Mouse (Mus musculus) heart, adult 2 months (tissue): ENCODE measurements around the gene Qprt. TPM values are rescaled to one million over a fixed set of nuclear protein-coding genes. Genes with fewer than 3 reads are reported as not detected.

Experiments
- DNase-seq, 2 experiments: peaks; one replicate each; pipeline ENCODE4 v3.0.0; 2021
- H3K27ac ChIP-seq: fragments of 200-600 bp; 2 replicates; pipeline ENCODE4 v1.8.1; 2022
- H3K27me3 ChIP-seq: fragments of 200-500 bp; 2 replicates; pipeline ENCODE4 v1.6.1; 2012; ENCODE audit warnings: mild to moderate bottlenecking, low read length, inconsistent platforms, mixed read lengths; ENCODE audit not compliant: control insufficient read depth, insufficient read depth
- H3K36me3 ChIP-seq: fragments of 200-500 bp; 2 replicates; pipeline ENCODE4 v1.6.1; 2012; ENCODE audit warnings: low read length, inconsistent platforms; ENCODE audit not compliant: control insufficient read depth, insufficient read depth
- H3K4me1 ChIP-seq: fragments of 200-500 bp; 2 replicates; pipeline ENCODE4 v1.6.1; 2011; ENCODE audit warnings: low read length; ENCODE audit not compliant: control insufficient read depth, insufficient read depth
- H3K4me3 ChIP-seq: fragments of 200-600 bp; 2 replicates; pipeline ENCODE4 v1.8.1; 2022
- H3K79me2 ChIP-seq: fragments of 200-500 bp; replicated peaks from 2 replicates; pipeline ENCODE4 v1.6.1; 2012; ENCODE audit warnings: mild to moderate bottlenecking, inconsistent platforms, low read length, moderate library complexity, mixed read lengths; ENCODE audit not compliant: control insufficient read depth, insufficient read depth
- H3K9ac ChIP-seq: fragments of 200-500 bp; 2 replicates; pipeline ENCODE4 v1.6.1; 2012; ENCODE audit warnings: low read depth, mild to moderate bottlenecking, control low read depth, inconsistent platforms, low read length, mixed read lengths
- CTCF ChIP-seq: fragments of 200-600 bp; IDR thresholded peaks from 2 replicates; pipeline ENCODE4 v1.8.1; 2022; ENCODE audit warnings: antibody characterized with exemption, mild to moderate bottlenecking, moderate library complexity
- EP300 ChIP-seq: fragments of 200-500 bp; IDR thresholded peaks from 2 replicates; pipeline ENCODE4 v1.6.1; 2011; ENCODE audit warnings: low read depth, low read length, control low read depth; ENCODE audit not compliant: insufficient read depth
- POLR2A ChIP-seq: fragments of 200-500 bp; IDR thresholded peaks from 2 replicates; pipeline ENCODE4 v1.6.1; 2011; ENCODE audit warnings: mild to moderate bottlenecking, low read depth, low read length, control low read depth; ENCODE audit not compliant: insufficient read depth
- WGBS: fragments of 180-500 bp; shearing (Covaris S2); methylation state at CpG from one replicate; pipeline ENCODE4 v1.1.7; 2018; 5-methylcytosine and 5-hydroxymethylcytosine counted together
- intact Hi-C: fragments of 180-260 bp; cut with DNase I; formaldehyde crosslinking; loops from one replicate; pipeline ENCODE4 v1.15.1; 2025
- polyA plus RNA-seq: library from polyadenylated mRNA; depleted of rRNA; stranded (reverse); fragments of >200 nt; gene quantifications from 2 replicates; pipeline ENCODE4 v1.2.3, GENCODE M21; 2012
- total RNA-seq, 2 experiments: library from RNA; stranded (reverse); gene quantifications; 2 replicates each; pipeline ENCODE4 v1.2.3; 2021

Gene Qprt
- total and polyA plus RNA-seq, 3 experiments: 0.25 TPM; not detected in 2

DNA sequence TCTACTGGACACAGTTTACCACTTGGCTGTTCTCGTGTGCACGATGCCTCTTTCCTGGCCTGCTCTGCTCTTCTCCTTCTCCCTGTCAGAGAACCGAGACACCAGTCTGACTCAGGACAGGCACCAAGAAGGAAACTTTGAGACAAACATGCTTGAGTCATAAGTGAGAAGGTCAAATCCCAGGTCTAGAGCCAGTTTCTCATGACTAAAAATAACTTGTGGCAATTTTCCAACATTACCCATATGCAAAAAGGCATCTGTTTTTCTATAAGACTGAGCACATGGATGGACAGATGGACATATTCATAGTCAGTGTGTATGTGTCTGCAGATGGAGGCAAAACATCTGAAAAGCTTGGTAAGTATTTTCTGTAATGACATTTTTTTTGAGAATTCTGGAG is 31.5 kb upstream of the Qprt start:
- Histone ChIP-seq H3K36me3 (no peaks in the 10 kb centered on the region), H3K9ac (no peak overlapping the region), H3K4me3 (no peak overlapping the region), H3K27me3 (no peaks in the 10 kb centered on the region), H3K79me2 (no peaks in the 10 kb centered on the region), H3K27ac (no peak overlapping the region), H3K4me1 (peaks cover 2% of the 10 kb centered on the region)
- DNase-seq: no peak
- TF ChIP-seq CTCF: no peak
- TF ChIP-seq POLR2A: no peak
- no peak for TF ChIP-seq EP300
- WGBS: 7% methylated on average over 3 of the region's 3 CpGs
- intact Hi-C loops: no loop called here

DNA sequence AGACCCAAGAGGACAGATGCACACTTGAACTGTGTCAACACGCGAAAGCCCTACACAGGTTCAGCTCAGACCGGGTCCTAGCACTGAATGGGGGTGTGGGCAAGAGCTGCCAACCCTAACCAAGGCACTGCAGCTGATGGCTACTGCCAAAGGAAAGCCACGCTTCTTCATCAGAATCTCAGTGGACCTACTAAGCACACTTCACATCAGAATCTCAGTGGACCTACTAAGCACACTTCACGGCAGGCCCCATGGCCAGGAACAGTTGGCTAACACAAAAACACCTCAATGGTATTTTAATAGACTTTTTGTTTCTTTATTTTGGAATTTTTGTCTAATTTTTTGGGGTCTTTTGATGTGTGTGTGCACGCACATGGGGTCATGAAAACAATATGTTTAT is 30.4 kb upstream of the Qprt start:
- Histone ChIP-seq H3K9ac (no peak overlapping the region), H3K36me3 (no peaks in the 10 kb centered on the region), H3K27me3 (no peaks in the 10 kb centered on the region), H3K4me1 (peaks cover 2% of the 10 kb centered on the region), H3K4me3 (no peak overlapping the region), H3K79me2 (no peaks in the 10 kb centered on the region), H3K27ac (no peak overlapping the region)
- 93% methylated on average over 6 of the region's 6 CpGs for WGBS
- DNase-seq: no peak
- TF ChIP-seq EP300: no peak
- no peak for TF ChIP-seq POLR2A
- TF ChIP-seq CTCF: no peak
- intact Hi-C loops: no loop called here

DNA sequence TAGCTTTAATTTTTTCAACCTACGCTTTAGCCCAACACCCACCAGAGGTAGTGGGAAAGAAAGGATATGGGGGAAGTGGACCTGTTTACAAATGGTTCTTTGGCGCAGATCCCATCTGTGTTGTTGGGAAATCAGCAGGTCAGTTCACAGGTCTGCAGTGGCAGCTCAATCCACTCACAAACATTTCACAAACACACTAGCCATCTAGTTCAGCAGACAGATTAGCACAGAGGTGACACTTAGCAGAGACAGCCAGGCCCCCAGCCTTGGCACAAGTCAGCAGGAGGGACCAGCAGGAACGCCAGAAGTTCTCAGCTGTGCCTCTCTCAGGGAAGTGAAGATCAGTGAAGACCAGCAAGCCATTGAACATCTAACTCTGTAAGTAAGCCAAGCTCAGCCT is 25.9 kb upstream of the Qprt start:
- WGBS: 42% methylated on average over 3 of the region's 3 CpGs
- Histone ChIP-seq H3K9ac (no peak overlapping the region), H3K27me3 (no peaks in the 10 kb centered on the region), H3K4me1 (no peaks in the 10 kb centered on the region), H3K36me3 (no peaks in the 10 kb centered on the region), H3K27ac (no peak overlapping the region), H3K79me2 (no peaks in the 10 kb centered on the region), H3K4me3 (no peak overlapping the region)
- intact Hi-C loops: no loop called here
- no peak for DNase-seq
- TF ChIP-seq CTCF (no peak), POLR2A (no peak), EP300 (no peak)

DNA sequence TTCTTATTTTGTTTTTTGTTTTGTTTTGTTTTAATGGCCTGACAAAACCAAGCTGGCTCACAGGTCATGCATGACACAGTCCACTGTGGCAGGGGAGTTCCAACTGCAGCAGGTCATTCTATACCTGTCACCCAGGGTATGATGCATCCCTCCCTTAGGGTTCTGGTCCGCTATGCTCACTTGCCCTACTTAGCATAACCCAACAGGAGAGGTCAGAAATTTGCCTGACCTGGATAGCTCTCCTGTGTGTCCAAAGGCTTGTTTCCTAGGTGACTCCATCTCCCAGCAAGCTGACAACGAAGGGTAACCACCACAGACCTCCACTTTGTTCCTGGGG is 24.2 kb upstream of the Qprt start:
- DNase-seq: no peak
- Histone ChIP-seq H3K27me3 (no peaks in the 10 kb centered on the region), H3K4me3 (no peak overlapping the region), H3K9ac (no peak overlapping the region), H3K79me2 (no peaks in the 10 kb centered on the region), H3K4me1 (no peaks in the 10 kb centered on the region), H3K27ac (no peak overlapping the region), H3K36me3 (no peaks in the 10 kb centered on the region)
- TF ChIP-seq POLR2A (no peak), EP300 (no peak), CTCF (no peak)
- WGBS: 81% methylated on average over 2 of the region's 2 CpGs
- intact Hi-C loops: no loop called here

DNA sequence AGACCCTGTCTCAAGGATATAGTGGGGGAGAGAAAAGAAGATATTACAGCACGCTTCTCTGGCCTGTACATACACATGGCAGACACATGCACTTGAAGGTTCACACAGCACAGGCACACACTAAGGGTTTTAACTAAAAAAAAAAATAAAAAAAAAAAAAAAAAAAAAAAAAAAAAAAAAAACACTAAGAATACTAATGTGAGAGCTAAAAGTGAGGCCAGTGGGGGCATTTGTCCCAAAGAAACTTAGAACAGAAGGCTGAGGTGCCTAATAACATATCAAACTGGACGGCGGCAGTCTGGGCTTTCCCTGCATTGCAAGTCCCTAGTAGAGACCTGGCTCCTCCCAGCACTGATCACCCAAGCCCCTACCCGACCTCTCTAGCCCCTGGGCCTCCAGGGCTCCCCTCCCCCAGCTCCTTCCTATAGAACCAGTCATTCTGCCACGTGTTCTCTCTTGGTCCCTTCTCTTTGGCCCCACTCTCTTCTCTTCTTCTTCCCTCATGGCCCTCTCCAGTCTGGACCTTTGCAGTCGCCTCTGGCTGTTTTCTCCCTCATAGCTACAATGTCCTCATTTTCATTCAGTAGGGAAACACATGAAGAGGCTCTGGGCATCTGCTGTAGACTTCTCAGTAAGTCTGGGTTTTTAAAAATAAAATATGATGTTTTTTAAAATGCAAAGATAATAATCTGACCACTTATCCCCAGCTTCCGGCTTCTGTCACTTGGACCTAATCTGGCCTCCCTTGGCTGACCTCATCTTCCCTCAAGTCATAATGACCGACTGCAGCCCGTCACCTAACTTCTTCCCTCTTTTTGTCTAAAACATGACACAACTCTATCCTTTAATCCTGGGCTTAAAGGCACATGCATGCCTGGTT is 23.6 kb upstream of the Qprt start:
- no peak overlapping the region for H3K4me3 ChIP-seq
- TF ChIP-seq EP300 (no peak), POLR2A (no peak), CTCF (no peak)
- H3K27me3 ChIP-seq: no peaks in the 10 kb centered on the region
- no peaks in the 10 kb centered on the region for H3K79me2 ChIP-seq
- no peak overlapping the region for H3K27ac ChIP-seq
- no peaks in the 10 kb centered on the region for H3K36me3 ChIP-seq
- WGBS: 59% methylated on average over 9 of the region's 9 CpGs
- DNase-seq: no peak
- no peaks in the 10 kb centered on the region for H3K4me1 ChIP-seq
- intact Hi-C loops: no loop called here
- H3K9ac ChIP-seq: no peak overlapping the region

DNA sequence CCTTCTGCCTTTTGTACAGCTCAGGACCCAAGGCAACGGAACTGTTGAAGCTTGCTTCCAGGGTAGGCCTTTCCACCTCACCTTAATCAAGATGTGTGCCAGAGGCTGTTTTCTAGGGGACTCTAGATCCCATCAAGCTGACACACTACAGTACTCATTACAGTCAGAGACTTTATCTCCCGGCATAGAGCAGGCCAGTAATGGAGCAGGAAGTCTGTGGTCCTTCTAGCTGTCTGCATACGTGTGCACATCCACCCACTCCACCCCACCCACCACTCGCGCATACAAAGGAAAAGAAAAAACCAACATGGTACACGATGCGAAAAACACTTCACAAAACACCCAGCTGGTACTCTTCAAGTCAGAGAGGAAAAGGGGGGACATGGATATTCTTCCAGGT is 22.4 kb upstream of the Qprt start:
- 59% methylated on average over 7 of the region's 7 CpGs for WGBS
- DNase-seq: no peak
- no peaks in the 10 kb centered on the region for H3K27me3 ChIP-seq
- H3K36me3 ChIP-seq: no peaks in the 10 kb centered on the region
- H3K9ac ChIP-seq: no peak overlapping the region
- H3K4me1 ChIP-seq: no peaks in the 10 kb centered on the region
- intact Hi-C loops: no loop called here
- H3K27ac ChIP-seq: no peak overlapping the region
- H3K4me3 ChIP-seq: no peak overlapping the region
- no peaks in the 10 kb centered on the region for H3K79me2 ChIP-seq
- TF ChIP-seq EP300 (no peak), CTCF (no peak), POLR2A (no peak)
